Mouse (Mus musculus) midbrain, embryonic 13.5 days (tissue): Measurements from ENCODE around the gene Rev3l. TPM values are rescaled to one million over a fixed set of nuclear protein-coding genes. Genes with fewer than 3 reads are reported as not detected.

Experiments used
- ATAC-seq: fragments of 200-750 bp; cut with Nextera tagmentation; 2 replicates; pipeline ENCODE4 v1.8.0; 2017; ENCODE audit warnings: mild to moderate bottlenecking, moderate TSS enrichment, moderate library complexity
- H3K27ac ChIP-seq: fragments of 300-500 bp; sonication (generic); 2 replicates; pipeline ENCODE4 v1.5.1; 2015; ENCODE audit warnings: inconsistent platforms, mild to moderate bottlenecking, moderate library complexity
- H3K27me3 ChIP-seq: fragments of 300-500 bp; sonication (generic); 2 replicates; pipeline ENCODE4 v1.6.1; 2015; ENCODE audit warnings: mild to moderate bottlenecking, inconsistent platforms
- H3K36me3 ChIP-seq: fragments of 300-500 bp; sonication (generic); 2 replicates; pipeline ENCODE4 v1.6.1; 2015; ENCODE audit warnings: mild to moderate bottlenecking, inconsistent platforms
- H3K4me1 ChIP-seq: fragments of 300-500 bp; sonication (generic); replicated peaks from 2 replicates; pipeline ENCODE4 v1.6.1; 2015; ENCODE audit warnings: inconsistent platforms
- H3K4me2 ChIP-seq: fragments of 300-500 bp; sonication (generic); replicated peaks from 2 replicates; pipeline ENCODE4 v1.6.1; 2015; ENCODE audit warnings: moderate library complexity, mild to moderate bottlenecking, inconsistent platforms
- H3K4me3 ChIP-seq: fragments of 300-500 bp; sonication (generic); replicated peaks from 2 replicates; pipeline ENCODE4 v1.5.1; 2015; ENCODE audit warnings: mild to moderate bottlenecking, inconsistent platforms
- H3K9ac ChIP-seq: fragments of 300-500 bp; sonication (generic); replicated peaks from 2 replicates; pipeline ENCODE4 v1.6.1; 2015; ENCODE audit warnings: mild to moderate bottlenecking, inconsistent platforms
- H3K9me3 ChIP-seq: fragments of 300-500 bp; sonication (generic); 2 replicates; pipeline ENCODE4 v1.6.1; 2016; ENCODE audit warnings: mild to moderate bottlenecking, inconsistent platforms
- WGBS: fragments of 180-500 bp; shearing (Covaris S2); methylation state at CpG from one replicate; pipeline ENCODE4 v1.1.7; 2015; 5-methylcytosine and 5-hydroxymethylcytosine counted together
- polyA plus RNA-seq: library from polyadenylated mRNA; unstranded; fragments of >200 nt; fragmentation: Nextera tagmentation; extraction: Ambion mirVana; gene quantifications from 2 replicates; pipeline ENCODE4 v1.2.1, GENCODE M21; 2015

Rev3l gene
- 30.3 and 32.8 TPM in 2 replicates for polyA plus RNA-seq

DNA sequence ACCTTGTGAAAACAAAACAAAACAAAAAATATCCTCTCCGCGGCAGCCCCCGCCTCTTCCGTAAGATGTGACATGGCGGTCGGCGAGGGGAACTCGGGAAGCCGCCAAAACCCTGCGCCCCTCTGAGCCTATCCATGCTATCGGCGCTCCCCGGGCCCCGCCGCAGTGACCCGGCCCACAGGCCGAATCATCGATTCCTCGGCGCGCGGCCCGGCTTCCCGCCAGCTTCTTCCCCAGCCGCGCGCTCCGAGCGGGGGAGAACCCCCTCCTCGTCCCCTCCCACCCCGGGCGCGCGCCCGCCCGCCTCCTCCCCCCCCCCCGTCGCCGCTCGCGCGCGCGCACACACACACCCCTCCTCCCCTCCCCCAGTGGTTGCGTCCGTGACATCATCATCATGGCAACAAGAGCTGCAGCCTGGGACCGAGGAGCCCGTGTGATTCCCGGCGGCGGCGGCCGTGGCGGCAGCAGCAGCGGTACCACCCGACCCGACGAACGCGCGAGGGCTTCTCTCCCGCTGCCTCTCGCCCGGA is at the start of gene Rev3l:
TSS of gene Rev3l (plus strand) at position 383 of the 530 bp plus-strand sequence.
- peaks cover 32% of the 10 kb centered on the region for H3K4me1 ChIP-seq
- peak; percentile 85 for ATAC-seq
- WGBS, result under 1% methylated on average over 49 of the region's 64 CpGs
- H3K27me3 ChIP-seq, result no peaks in the 10 kb centered on the region
- peak within 1 kb of the TSS; percentile 84 for H3K4me3 ChIP-seq
- H3K9me3 ChIP-seq, result no peaks in the 10 kb centered on the region
- H3K4me2 ChIP-seq, result peak within 1 kb of the TSS; percentile 71
- no peaks in the 10 kb centered on the region for H3K36me3 ChIP-seq
- peak within 1 kb of the TSS; percentile 95 for H3K9ac ChIP-seq
- H3K27ac ChIP-seq, result peak within 1 kb of the TSS; percentile 99

- no peak overlapping the region for H3K27ac ChIP-seq
- no peak overlapping the region for H3K4me2 ChIP-seq
- H3K4me3 ChIP-seq, result no peak overlapping the region
- H3K27me3 ChIP-seq, result no peaks in the 10 kb centered on the region
- H3K9me3 ChIP-seq, result no peaks in the 10 kb centered on the region
- H3K9ac ChIP-seq, result no peak overlapping the region
- no peak for ATAC-seq
- 94% methylated on average over 2 of the region's 2 CpGs for WGBS
- peaks cover 9% of the 10 kb centered on the region for H3K36me3 ChIP-seq
- peaks cover 5% of the 10 kb centered on the region; the same call in 1 of the 2 replicates for H3K4me1 ChIP-seq
Observed at GRCm38 (mm10) chr10:39682556-39682955, 49.4 kb upstream of the Rev3l start.

GRCm38 (mm10) chr10:39683481-39683880 is 48.4 kb upstream of the Rev3l start:
- no peak overlapping the region for H3K27ac ChIP-seq
- peaks cover 5% of the 10 kb centered on the region; the same call in 1 of the 2 replicates for H3K4me1 ChIP-seq
- no peak overlapping the region for H3K4me2 ChIP-seq
- H3K27me3 ChIP-seq, result no peaks in the 10 kb centered on the region
- H3K4me3 ChIP-seq, result no peak overlapping the region
- peaks cover 9% of the 10 kb centered on the region for H3K36me3 ChIP-seq
- H3K9me3 ChIP-seq, result no peaks in the 10 kb centered on the region
- WGBS, result 84% methylated on average over 2 of the region's 2 CpGs
- H3K9ac ChIP-seq, result no peak overlapping the region
- ATAC-seq, result no peak

DNA sequence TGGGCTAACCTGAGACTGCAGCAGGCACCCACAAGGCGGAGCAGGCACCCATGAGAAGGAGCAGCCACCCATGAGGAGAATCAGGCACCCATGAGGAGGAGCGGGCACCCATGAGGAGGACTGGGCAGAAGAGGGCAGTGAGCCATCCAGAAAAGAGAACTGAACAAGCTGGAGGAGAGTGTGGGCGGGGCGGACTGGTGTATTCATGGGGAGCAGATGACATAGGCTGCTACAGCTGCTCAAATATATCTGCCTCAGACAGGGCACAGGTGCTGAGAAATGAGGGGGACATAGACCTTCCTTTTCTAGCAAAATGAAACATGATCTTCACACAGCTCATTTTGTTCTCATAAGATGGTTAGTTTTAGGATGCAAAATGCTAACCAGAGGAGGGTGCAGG is 45.1 kb upstream of the Rev3l start:
- no peak overlapping the region for H3K9ac ChIP-seq
- no peaks in the 10 kb centered on the region for H3K27me3 ChIP-seq
- H3K36me3 ChIP-seq, result no peaks in the 10 kb centered on the region
- no peaks in the 10 kb centered on the region for H3K9me3 ChIP-seq
- ATAC-seq, result no peak
- no peak overlapping the region for H3K4me2 ChIP-seq
- H3K4me3 ChIP-seq, result no peak overlapping the region
- 95% methylated on average over 4 of the region's 4 CpGs for WGBS
- H3K4me1 ChIP-seq, result peaks cover 11% of the 10 kb centered on the region
- no peak overlapping the region for H3K27ac ChIP-seq

DNA sequence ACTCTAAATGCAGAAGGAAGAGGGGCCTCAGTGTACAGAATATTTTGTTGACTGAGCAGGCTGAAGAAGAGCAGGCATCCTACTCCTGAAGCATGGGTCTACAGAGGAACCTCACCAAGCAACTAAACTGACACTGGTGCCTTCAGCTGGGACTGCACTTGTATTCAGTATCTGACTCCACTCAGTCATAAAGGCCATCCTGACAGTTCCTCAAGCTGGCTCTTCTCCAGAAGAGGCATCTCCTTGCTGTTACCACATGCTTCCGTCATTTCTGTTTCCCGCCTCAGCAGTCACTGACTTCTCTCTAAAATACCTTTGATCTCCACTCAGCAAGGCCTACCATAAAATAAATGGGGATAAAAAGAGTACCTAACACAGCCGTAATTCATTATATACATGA is 44.1 kb upstream of the Rev3l start:
- H3K36me3 ChIP-seq, result no peaks in the 10 kb centered on the region
- no peaks in the 10 kb centered on the region for H3K9me3 ChIP-seq
- ATAC-seq, result no peak
- H3K27me3 ChIP-seq, result no peaks in the 10 kb centered on the region
- H3K27ac ChIP-seq, result no peak overlapping the region
- H3K4me1 ChIP-seq, result peaks cover 11% of the 10 kb centered on the region
- WGBS, result 92% methylated on average over 3 of the region's 3 CpGs
- no peak overlapping the region for H3K4me2 ChIP-seq
- H3K9ac ChIP-seq, result no peak overlapping the region
- H3K4me3 ChIP-seq, result no peak overlapping the region

DNA sequence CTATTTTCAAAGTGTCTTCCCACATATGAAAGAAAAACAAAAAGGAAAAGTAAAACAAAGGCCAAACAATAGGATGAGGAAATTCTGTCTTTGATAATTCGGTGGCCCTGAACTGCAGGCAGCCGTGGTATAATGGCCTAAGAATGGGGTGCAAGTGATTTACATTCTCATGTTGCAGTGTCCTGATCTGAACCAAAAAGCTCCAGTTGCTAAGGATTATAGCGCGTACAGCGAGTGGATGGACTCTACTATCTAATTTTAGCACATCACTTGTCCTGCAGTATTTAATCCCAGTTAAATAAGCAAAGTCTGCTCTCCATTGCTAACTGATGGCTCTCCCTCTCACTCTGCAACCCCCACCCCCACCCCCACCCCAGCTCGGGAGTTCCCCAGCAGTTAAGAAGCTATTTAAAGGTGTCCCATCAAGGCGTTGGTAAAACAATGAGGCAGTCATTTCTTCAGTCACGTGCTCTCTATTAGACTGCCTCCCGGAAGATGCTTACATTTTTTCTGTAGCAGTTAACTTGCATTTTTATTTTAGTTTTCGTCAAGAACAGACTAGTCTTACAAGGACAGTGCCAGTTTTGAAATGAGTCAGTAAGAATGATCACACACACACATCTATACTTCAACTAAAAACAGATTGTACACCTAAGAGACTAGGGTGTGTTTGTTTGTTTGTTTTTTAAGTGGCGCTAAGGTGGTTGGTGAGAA is 40.4 kb upstream of the Rev3l start:
- H3K4me2 ChIP-seq, result no peak overlapping the region
- H3K27me3 ChIP-seq, result no peaks in the 10 kb centered on the region
- H3K9me3 ChIP-seq, result no peaks in the 10 kb centered on the region
- H3K27ac ChIP-seq, result no peak overlapping the region
- H3K4me3 ChIP-seq, result no peak overlapping the region
- 43% methylated on average over 11 of the region's 11 CpGs for WGBS
- H3K4me1 ChIP-seq, result peaks cover 6% of the 10 kb centered on the region
- no peak overlapping the region for H3K9ac ChIP-seq
- no peaks in the 10 kb centered on the region for H3K36me3 ChIP-seq
- no peak for ATAC-seq

DNA sequence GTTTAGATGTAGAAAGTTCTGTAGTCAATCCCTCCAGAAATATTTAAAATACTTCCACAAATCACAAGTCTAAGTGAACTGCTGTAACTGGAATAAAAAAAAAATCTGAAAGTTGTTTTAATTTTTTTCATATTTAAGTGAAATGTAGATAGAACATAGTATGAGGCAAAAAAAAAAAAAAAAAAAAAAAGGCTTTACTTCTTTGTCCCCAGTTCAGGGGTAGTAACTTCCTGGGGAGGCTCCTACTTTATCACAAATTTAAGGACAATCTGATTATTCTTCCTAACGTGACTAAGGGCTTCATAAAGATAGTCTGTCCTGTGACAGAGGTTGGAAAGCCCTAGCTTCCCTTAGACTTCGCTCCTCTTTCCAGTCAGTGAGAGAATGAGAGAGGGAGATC is 39.8 kb upstream of the Rev3l start:
- no peaks in the 10 kb centered on the region for H3K36me3 ChIP-seq
- H3K27me3 ChIP-seq, result no peaks in the 10 kb centered on the region
- no peak overlapping the region for H3K27ac ChIP-seq
- no peak overlapping the region for H3K4me3 ChIP-seq
- ATAC-seq, result no peak
- H3K9me3 ChIP-seq, result no peaks in the 10 kb centered on the region
- no peak overlapping the region for H3K9ac ChIP-seq
- H3K4me1 ChIP-seq, result peaks cover 6% of the 10 kb centered on the region
- 86% methylated on average over 2 of the region's 2 CpGs for whole genome bisulfite sequencing
- no peak overlapping the region for H3K4me2 ChIP-seq

DNA sequence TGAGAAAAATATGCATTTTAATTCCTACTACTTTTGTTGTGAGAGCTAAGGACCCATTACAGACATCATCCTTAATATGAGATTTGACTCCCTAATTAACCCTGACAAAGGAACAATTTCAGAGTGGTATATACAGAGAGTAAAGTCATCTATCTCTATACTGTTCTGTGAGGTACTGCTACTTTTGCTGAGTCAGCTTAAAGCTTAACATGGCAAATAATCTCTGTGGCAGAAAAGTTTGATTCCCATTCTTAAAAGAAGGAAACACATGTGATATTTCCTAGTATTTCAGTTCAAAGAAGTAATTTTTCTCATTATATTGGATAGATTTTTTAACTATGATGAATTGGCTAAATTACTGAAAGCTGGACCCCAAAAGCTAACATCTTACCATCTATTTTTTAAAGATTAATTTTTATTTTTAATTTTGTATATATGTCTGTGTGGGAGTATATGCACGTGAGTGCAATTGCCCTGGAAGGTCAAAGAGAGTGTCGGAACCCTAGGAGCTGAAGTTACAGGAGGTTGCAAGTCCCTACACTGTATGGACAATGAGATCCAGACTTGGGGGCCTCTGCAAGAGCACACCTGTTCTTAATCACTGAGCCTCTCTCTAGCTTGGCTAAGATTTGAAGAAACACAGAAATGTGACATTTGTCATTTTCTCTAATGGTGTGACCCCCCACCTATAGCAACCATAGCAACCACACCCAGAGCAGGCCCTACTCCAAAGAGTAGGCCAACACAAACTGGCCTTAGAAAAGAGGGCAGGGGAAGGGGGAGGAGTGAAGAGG is 24.0 kb upstream of the Rev3l start:
- H3K27ac ChIP-seq, result no peak overlapping the region
- ATAC-seq, result no peak
- WGBS, result 91% methylated on average over 2 of the region's 2 CpGs
- no peaks in the 10 kb centered on the region for H3K9me3 ChIP-seq
- H3K9ac ChIP-seq, result no peak overlapping the region
- H3K36me3 ChIP-seq, result no peaks in the 10 kb centered on the region
- no peak overlapping the region for H3K4me3 ChIP-seq
- H3K4me2 ChIP-seq, result no peak overlapping the region
- no peaks in the 10 kb centered on the region for H3K4me1 ChIP-seq
- no peaks in the 10 kb centered on the region for H3K27me3 ChIP-seq

DNA sequence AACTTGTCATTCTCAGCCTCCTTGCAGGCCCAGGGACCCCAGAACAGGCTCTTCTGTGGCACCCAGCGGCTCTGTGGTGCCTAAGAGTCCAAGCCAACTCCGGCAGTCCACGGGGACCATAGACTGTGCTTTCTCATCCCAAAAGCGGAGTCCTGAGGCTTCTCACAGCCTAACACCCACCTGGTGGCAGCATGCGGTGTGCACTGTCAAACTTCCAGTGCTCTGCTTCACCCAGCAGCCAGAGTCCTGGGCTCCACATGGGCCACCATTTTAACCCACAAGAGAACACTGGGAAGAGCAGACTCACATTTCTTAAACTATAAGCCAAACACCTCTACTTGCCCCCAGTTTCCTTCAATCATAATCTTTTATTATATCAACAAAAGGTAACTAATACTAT is 15.0 kb upstream of the Rev3l start:
- H3K9me3 ChIP-seq, result no peaks in the 10 kb centered on the region
- WGBS, result 78% methylated on average over 5 of the region's 5 CpGs
- no peak overlapping the region for H3K4me3 ChIP-seq
- no peak overlapping the region for H3K4me2 ChIP-seq
- H3K27me3 ChIP-seq, result no peaks in the 10 kb centered on the region
- no peak overlapping the region for H3K27ac ChIP-seq
- no peak overlapping the region for H3K9ac ChIP-seq
- no peaks in the 10 kb centered on the region for H3K36me3 ChIP-seq
- no peaks in the 10 kb centered on the region for H3K4me1 ChIP-seq
- ATAC-seq, result no peak

GRCm38 (mm10) chr10:39730976-39731735 is 762 bp upstream of the Rev3l start:
- H3K4me3 ChIP-seq, result peak overlapping the region; percentile 84
- peak; percentile 92 for ATAC-seq
- H3K4me1 ChIP-seq, result peaks cover 31% of the 10 kb centered on the region
- WGBS, result under 1% methylated on average over 51 of the region's 66 CpGs
- peak overlapping the region; percentile 71 for H3K4me2 ChIP-seq
- H3K9ac ChIP-seq, result peak overlapping the region; percentile 95
- H3K27ac ChIP-seq, result peak overlapping the region; percentile 99
- no peaks in the 10 kb centered on the region for H3K27me3 ChIP-seq
- H3K9me3 ChIP-seq, result no peaks in the 10 kb centered on the region
- H3K36me3 ChIP-seq, result no peaks in the 10 kb centered on the region

DNA sequence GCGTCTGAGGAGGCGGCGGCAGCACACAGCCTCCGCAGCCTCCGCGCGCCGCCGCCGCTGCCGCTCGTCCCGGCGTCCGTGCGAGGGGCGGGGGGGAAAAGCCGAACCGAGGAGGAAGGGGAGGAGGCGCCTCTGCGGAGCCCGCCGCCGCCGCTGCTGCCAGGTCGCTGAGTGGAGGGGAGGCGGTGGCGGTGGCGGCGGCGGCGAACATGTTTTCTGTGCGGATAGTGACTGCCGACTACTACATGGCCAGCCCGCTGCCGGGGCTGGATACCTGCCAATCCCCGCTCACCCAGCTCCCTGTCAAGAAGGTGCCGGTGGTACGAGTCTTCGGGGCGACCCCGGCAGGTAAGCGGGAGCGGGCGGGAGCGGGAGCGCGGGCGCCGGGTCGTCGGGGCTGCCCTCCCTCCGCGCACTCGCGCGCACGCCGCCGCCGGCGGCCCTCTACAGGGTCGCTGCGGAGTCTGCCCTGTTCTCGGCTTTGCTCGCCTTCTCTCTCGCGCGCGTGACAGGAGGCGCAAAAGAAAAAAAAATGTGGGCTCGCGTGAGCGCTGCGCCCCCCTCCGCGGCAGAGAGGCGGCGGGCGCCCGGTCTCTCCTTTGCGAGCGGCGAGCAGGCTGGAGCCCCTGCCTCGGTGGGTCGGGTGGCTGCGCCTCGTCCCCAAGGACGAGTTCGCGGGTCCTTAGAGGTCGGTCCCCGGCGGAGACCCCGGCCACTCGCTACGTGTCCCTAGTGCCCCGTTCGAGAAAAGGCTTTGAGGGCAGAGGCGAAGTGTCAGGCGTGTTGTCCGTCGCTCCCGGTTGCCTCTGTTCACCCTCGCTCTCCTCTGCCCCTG is 565 bp downstream of the Rev3l start:
- Histone ChIP-seq H3K27ac (peak overlapping the region; percentile 99), H3K27me3 (no peaks in the 10 kb centered on the region), H3K4me2 (peak overlapping the region; percentile 68), H3K9me3 (no peaks in the 10 kb centered on the region), H3K4me3 (peak overlapping the region; percentile 84), H3K36me3 (no peaks in the 10 kb centered on the region), H3K4me1 (peaks cover 35% of the 10 kb centered on the region), H3K9ac (peak overlapping the region; percentile 95)
- under 1% methylated on average over 82 of the region's 105 CpGs for WGBS
- peak; percentile 66 for ATAC-seq
